Mouse (Mus musculus) myocyte (in vitro differentiated cells): ENCODE measurements around the gene Srrm4. TPM values are rescaled to one million over a fixed set of nuclear protein-coding genes. Genes with fewer than 3 reads are reported as not detected.

Source experiments
- H3K27me3 ChIP-seq: one replicate; pipeline ENCODE4 v1.6.1; 2011; ENCODE audit not compliant: control insufficient read depth, insufficient read depth, insufficient read length
- H3K36me3 ChIP-seq: one replicate; pipeline ENCODE4 v1.6.1; 2011; ENCODE audit not compliant: control insufficient read depth, insufficient read depth
- H3K4me2 ChIP-seq: one replicate; pipeline ENCODE4 v1.6.1; 2011; ENCODE audit warnings: low read depth, control low read depth
- H3K4me3 ChIP-seq: one replicate; pipeline ENCODE4 v1.5.1; 2011; ENCODE audit warnings: mild to moderate bottlenecking, control low read depth, moderate library complexity
- H3K79me2 ChIP-seq: one replicate; pipeline ENCODE4 v1.6.1; 2011; ENCODE audit not compliant: control insufficient read depth, insufficient read depth
- H3ac ChIP-seq: one replicate; pipeline ENCODE4 v1.6.1; 2011; ENCODE audit not compliant: control insufficient read depth, insufficient read length
- CEBPB ChIP-seq: IDR thresholded peaks from 2 replicates; pipeline ENCODE4 v1.6.1; 2011; ENCODE audit warnings: mild to moderate bottlenecking, moderate library complexity; ENCODE audit not compliant: poor library complexity, insufficient read depth, severe bottlenecking
- E2F4 ChIP-seq: IDR thresholded peaks from one replicate; pipeline ENCODE4 v1.6.1; 2011; ENCODE audit warnings: mild to moderate bottlenecking, control low read depth, moderate library complexity; ENCODE audit not compliant: insufficient read depth
- MAX ChIP-seq: IDR thresholded peaks from one replicate; pipeline ENCODE4 v1.6.1; 2011; ENCODE audit warnings: low read depth, mild to moderate bottlenecking, control low read depth
- MYOD1 ChIP-seq, 3 experiments: IDR thresholded peaks; one replicate each; pipeline ENCODE4 v1.6.1; 2011; ENCODE audit warnings: control low read depth in 2 of 3, low read depth in 2 of 3, mild to moderate bottlenecking in 2 of 3, moderate library complexity in 1 of 3; ENCODE audit not compliant: insufficient read length in 2 of 3, control insufficient read depth in 1 of 3
- MYOG ChIP-seq, 3 experiments: IDR thresholded peaks; one replicate each; pipeline ENCODE4 v1.6.1; 2011; ENCODE audit warnings: control low read depth in 2 of 3, low read depth in 2 of 3, mild to moderate bottlenecking in 2 of 3; ENCODE audit not compliant: insufficient read length in 2 of 3, control insufficient read depth in 1 of 3, insufficient read depth in 1 of 3
- POLR2A ChIP-seq: IDR thresholded peaks from one replicate; pipeline ENCODE4 v1.6.1; 2011; ENCODE audit warnings: low read depth, mild to moderate bottlenecking, control low read depth, moderate library complexity; ENCODE audit not compliant: insufficient read length
- POLR2AphosphoS2 ChIP-seq: IDR thresholded peaks from one replicate; pipeline ENCODE4 v1.6.1; 2011; ENCODE audit warnings: low read depth, control low read depth; ENCODE audit not compliant: insufficient read length
- REST ChIP-seq: IDR thresholded peaks from one replicate; pipeline ENCODE4 v1.6.1; 2011; ENCODE audit warnings: mild to moderate bottlenecking, control low read depth, moderate library complexity; ENCODE audit not compliant: insufficient read depth, insufficient read length
- SRF ChIP-seq: IDR thresholded peaks from one replicate; pipeline ENCODE4 v1.6.1; 2011; ENCODE audit warnings: low read depth; ENCODE audit not compliant: control insufficient read depth, insufficient read length
- TCF12 ChIP-seq: IDR thresholded peaks from one replicate; pipeline ENCODE4 v1.6.1; 2011; ENCODE audit warnings: mild to moderate bottlenecking, control low read depth; ENCODE audit not compliant: poor library complexity, insufficient read depth, severe bottlenecking
- TCF3 ChIP-seq: IDR thresholded peaks from one replicate; pipeline ENCODE4 v1.6.1; 2011; ENCODE audit warnings: low read depth, control low read depth; ENCODE audit not compliant: insufficient read length
- USF1 ChIP-seq: IDR thresholded peaks from one replicate; pipeline ENCODE4 v1.6.1; 2011; ENCODE audit warnings: low read depth, mild to moderate bottlenecking, control low read depth, moderate library complexity
- polyA plus RNA-seq: library from polyadenylated mRNA; unstranded; fragments of >200 nt; fragmentation: generic; extraction: Trizol; gene quantifications from one replicate; pipeline ENCODE4 v1.2.1, GENCODE M21; 2012; ENCODE audit warnings: missing spikeins

Gene Srrm4
- polyA plus RNA-seq, 1 experiment = 0.12 TPM

DNA sequence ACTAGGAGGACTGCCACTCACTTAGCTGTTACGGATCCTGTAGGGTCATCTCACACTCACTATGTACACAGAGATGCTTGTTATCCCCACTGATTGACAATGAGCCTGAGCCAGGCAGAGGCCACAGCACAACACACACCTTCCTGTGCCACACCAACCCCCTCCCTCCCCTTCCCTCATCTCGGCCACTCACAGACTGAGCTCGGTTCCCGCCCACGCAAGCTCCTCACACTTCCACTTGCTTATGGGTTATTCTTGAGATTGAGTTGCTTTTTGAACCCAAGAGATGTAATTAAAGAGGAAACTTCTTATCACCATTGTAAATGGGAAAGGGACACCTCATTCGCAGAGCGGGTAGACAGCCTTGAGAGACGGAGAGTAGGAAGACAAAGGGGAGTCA, 66.3 kb downstream of the Srrm4 start:
- H3K36me3 ChIP-seq = no peaks in the 10 kb centered on the region
- no peaks in the 10 kb centered on the region for H3K79me2 ChIP-seq
- no peak overlapping the region for H3K4me3 ChIP-seq
- no peak overlapping the region for H3ac ChIP-seq
- no peak overlapping the region for H3K4me2 ChIP-seq
- TF ChIP-seq POLR2AphosphoS2 = no peak
- no peak for TF ChIP-seq TCF12
- no peak for TF ChIP-seq USF1
- TF ChIP-seq MAX = no peak
- no peak for TF ChIP-seq REST
- TF ChIP-seq MYOG (IDR thresholded peaks at IDR 0.05; ENCODE audit: control insufficient read depth in 1 of 3, insufficient read depth in 1 of 3, insufficient read length in 2 of 3, low read depth in 2 of 3) = no peak
- TF ChIP-seq POLR2A = no peak
- TF ChIP-seq MYOD1 (IDR thresholded peaks at IDR 0.05; ENCODE audit: control insufficient read depth in 1 of 3, insufficient read length in 2 of 3, low read depth in 2 of 3) = no peak
- TF ChIP-seq CEBPB = no peak
- no peak for TF ChIP-seq SRF
- TF ChIP-seq E2F4 = no peak
- TF ChIP-seq TCF3 = no peak
- no peaks in the 10 kb centered on the region for H3K27me3 ChIP-seq

DNA sequence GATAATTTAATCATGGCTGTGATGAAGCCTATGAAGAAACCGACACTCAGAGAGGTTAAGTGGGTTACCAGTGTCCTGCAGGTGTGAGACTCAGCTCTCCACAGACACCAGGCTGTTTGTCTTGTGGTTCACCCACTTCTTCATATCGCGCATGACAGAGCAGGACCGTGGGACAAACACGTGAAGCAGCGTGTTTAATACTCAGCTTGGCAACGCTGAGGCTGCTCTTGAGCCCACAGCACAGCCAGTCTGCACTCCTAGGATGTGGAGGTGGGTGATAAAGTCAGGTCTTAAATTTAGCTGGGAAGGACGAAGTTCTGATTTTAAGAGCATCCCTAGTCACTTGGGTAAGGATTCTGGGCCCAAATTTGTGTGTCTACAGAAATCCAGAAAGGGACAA, 68.1 kb downstream of the Srrm4 start:
- TF ChIP-seq MAX (no peak), USF1 (no peak), MYOD1 (IDR thresholded peaks at IDR 0.05; ENCODE audit: control insufficient read depth in 1 of 3, insufficient read length in 2 of 3, low read depth in 2 of 3) (no peak), POLR2AphosphoS2 (no peak), REST (no peak), CEBPB (no peak), MYOG (IDR thresholded peaks at IDR 0.05; ENCODE audit: control insufficient read depth in 1 of 3, insufficient read depth in 1 of 3, insufficient read length in 2 of 3, low read depth in 2 of 3) (no peak), E2F4 (no peak), TCF12 (no peak)
- H3K79me2 ChIP-seq = no peaks in the 10 kb centered on the region

DNA sequence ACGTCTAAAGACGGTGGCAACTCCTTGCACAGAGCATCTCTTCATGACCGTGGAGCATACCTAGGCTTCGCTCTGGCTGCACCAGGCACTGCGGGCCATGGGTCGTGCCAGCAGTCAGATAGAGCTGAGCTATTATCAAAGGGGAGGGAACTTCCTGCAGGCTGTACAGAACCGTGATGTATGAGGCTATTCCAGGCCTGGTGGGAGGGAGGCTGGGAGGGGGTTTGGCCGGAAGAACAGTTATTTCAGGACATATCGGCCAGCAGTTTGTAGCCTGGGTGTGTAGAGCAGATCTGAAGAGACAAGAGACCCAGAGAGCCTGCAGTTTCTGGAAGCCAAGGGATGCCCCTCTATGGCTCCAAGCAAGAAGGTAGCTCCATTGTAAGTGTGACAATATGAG, 68.5 kb downstream of the Srrm4 start:
- Histone ChIP-seq H3K79me2 (no peaks in the 10 kb centered on the region), H3K4me2 (no peak overlapping the region), H3K4me3 (no peak overlapping the region), H3ac (no peak overlapping the region), H3K36me3 (no peaks in the 10 kb centered on the region), H3K27me3 (no peaks in the 10 kb centered on the region)
- no peak for TF ChIP-seq REST
- no peak for TF ChIP-seq TCF3
- TF ChIP-seq USF1 = no peak
- no peak for TF ChIP-seq SRF

More for the DNA sequence above, 68.1 kb downstream of the Srrm4 start:
- Histone ChIP-seq H3K27me3 (no peaks in the 10 kb centered on the region), H3K4me2 (no peak overlapping the region), H3K36me3 (no peaks in the 10 kb centered on the region), H3K4me3 (no peak overlapping the region), H3ac (no peak overlapping the region)

DNA sequence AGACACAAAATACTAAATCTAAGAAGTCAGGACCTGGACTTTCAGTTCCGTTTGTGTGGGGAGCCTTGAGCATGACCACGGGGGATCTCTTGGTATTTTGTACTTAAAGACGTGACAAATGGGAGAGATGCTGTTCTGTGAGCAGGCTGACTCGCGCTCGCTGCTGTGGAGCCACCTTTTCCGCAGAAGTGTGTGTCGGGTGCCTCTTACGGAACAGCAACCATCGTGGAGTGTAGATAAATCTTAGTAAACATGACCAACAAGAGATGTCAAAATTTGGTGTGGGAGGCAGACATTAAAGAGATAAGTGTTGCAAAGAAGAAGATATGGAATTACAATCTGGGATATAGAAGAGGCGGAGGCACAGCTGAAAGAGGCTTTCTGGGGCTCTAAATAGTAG, 69.3 kb downstream of the Srrm4 start:
- H3K27me3 ChIP-seq = no peaks in the 10 kb centered on the region
- H3K4me2 ChIP-seq = no peak overlapping the region
- TF ChIP-seq TCF12 (no peak), MYOG (IDR thresholded peaks at IDR 0.05; ENCODE audit: control insufficient read depth in 1 of 3, insufficient read depth in 1 of 3, insufficient read length in 2 of 3, low read depth in 2 of 3) (no peak), CEBPB (no peak), MAX (no peak), POLR2AphosphoS2 (no peak), MYOD1 (IDR thresholded peaks at IDR 0.05; ENCODE audit: control insufficient read depth in 1 of 3, insufficient read length in 2 of 3, low read depth in 2 of 3) (no peak), REST (no peak), TCF3 (no peak), POLR2A (no peak)
- no peaks in the 10 kb centered on the region for H3K36me3 ChIP-seq
- H3K79me2 ChIP-seq = no peaks in the 10 kb centered on the region
- no peak overlapping the region for H3ac ChIP-seq
- no peak overlapping the region for H3K4me3 ChIP-seq

GRCm38 (mm10) chr5:116518047-116518446, 73.6 kb downstream of the Srrm4 start:
- Histone ChIP-seq H3K36me3 (no peaks in the 10 kb centered on the region), H3K4me3 (no peak overlapping the region), H3ac (no peak overlapping the region), H3K79me2 (no peaks in the 10 kb centered on the region), H3K4me2 (no peak overlapping the region), H3K27me3 (no peaks in the 10 kb centered on the region)
- peak; percentile 76 for TF ChIP-seq REST
- no peak for TF ChIP-seq MYOG (IDR thresholded peaks at IDR 0.05; ENCODE audit: control insufficient read depth in 1 of 3, insufficient read depth in 1 of 3, insufficient read length in 2 of 3, low read depth in 2 of 3)

DNA sequence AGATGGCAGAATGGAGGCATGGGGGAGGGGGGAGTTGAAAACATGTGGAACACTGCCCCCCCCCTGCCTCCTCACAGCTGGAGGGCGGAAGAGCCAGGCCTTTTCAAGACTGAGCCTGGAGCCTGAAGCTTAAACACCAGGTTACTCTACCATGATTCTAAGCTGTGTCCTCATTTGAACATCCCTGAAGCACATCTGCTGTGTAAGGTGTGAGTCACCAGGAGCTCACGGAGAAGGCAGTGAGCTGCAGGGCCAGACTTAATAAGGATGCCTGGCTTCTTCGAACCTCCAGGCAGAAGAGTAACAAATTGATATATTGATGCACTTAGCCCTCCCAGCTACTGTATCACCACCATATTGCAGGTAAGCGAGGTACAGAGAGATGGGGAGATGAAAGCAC, 79.5 kb downstream of the Srrm4 start:
- no peak overlapping the region for H3K4me3 ChIP-seq
- no peak overlapping the region for H3ac ChIP-seq
- H3K36me3 ChIP-seq = no peaks in the 10 kb centered on the region
- no peaks in the 10 kb centered on the region for H3K27me3 ChIP-seq
- H3K79me2 ChIP-seq = no peaks in the 10 kb centered on the region
- no peak overlapping the region for H3K4me2 ChIP-seq
- TF ChIP-seq SRF (no peak), E2F4 (no peak), TCF3 (no peak), USF1 (no peak), MYOG (IDR thresholded peaks at IDR 0.05; ENCODE audit: control insufficient read depth in 1 of 3, insufficient read depth in 1 of 3, insufficient read length in 2 of 3, low read depth in 2 of 3) (no peak), POLR2AphosphoS2 (no peak), POLR2A (no peak), CEBPB (no peak), MAX (no peak)
